Mouse (Mus musculus): ENCODE measurements around the gene Nuf2. TPM values are rescaled to one million over a fixed set of nuclear protein-coding genes. Genes with fewer than 3 reads are reported as not detected.

Gene Nuf2
- polyA plus RNA-seq (2015; fragmentation: Nextera tagmentation; extraction: Ambion mirVana) = 37.6 and 43.0 TPM in 2 replicates

DNA sequence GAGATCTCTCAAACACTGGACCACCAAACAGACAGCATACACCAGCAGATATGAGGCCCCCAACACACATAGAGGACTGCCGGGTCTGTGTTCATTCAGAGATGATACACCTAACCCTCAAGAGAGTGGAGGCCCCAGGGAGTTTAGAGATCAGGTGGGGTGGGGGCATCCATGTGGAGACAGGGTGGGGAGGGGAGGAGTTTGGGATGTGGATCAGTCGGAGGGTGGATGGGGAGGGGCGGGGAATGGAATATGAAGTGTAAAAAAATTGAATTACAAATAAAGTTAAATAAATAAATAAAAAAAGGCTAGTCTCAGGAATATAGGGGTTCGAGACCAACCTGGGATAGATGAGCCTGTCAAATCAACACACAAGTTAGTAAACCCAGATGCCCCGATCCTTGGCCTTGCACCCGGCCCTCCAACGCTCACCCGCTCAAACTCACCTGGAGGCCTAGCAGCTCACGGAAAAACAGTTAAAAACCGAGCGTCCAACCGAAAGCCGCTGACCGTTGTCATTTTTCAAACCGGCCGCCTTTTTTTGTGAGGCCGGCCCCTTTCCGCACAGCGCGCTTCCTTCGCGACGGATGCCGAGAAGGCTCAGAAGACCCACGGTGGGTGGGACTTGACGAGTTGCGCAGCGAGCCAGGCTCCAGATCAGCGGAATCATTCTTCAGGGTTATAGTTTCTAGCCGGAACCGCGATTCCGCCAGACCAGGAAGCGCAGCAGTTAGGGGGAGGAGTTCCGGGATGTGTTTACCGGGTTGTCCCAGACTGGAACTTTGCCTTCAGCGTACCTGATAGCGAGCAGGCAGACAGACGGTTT is at the start of gene Nuf2:
TSS of gene Nuf2 (minus strand) at position 589 of the 826 bp plus-strand sequence.
- peak within 1 kb of the TSS; percentile 73 for H3K4me2 ChIP-seq
- H3K27me3 ChIP-seq = no peaks in the 10 kb centered on the region
- ATAC-seq (ENCODE audit: insufficient read depth) = peak; percentile 99
- WGBS (ENCODE audit: insufficient replicate concordance) = under 1% methylated on average over 39 of the region's 39 CpGs
- H3K4me1 ChIP-seq (replicated peaks) = peaks cover 15% of the 10 kb centered on the region
- peak within 1 kb of the TSS; percentile 80 for H3K4me3 ChIP-seq (replicated peaks)
- H3K27ac ChIP-seq (replicated peaks) = peak within 1 kb of the TSS; percentile 94
- H3K9me3 ChIP-seq (replicated peaks) = no peaks in the 10 kb centered on the region
- H3K36me3 ChIP-seq (replicated peaks) = peaks cover 34% of the 10 kb centered on the region
- peak within 1 kb of the TSS; percentile 73 for H3K9ac ChIP-seq

DNA sequence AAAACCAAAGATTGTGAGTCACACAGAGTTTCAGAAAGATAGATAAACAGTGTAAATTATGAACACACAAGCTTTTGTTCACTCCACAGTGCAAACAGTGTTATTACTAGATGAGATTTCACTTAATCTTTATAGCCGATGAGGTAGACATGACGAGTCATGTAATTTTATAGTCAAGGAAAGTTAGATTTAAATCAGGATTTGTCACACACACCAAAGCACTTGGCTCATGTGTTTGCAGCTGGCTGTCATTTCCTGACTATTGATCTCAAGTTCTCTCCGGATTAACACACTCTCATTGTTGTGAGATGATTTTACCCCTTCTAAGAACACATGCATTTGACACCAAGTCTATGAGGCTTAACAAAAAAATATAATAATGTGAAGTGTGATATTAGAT is 48.3 kb upstream of the Nuf2 start:
- Histone ChIP-seq H3K9me3 (replicated peaks) (no peaks in the 10 kb centered on the region), H3K4me3 (replicated peaks) (no peak overlapping the region), H3K27me3 (no peaks in the 10 kb centered on the region), H3K27ac (replicated peaks) (no peak overlapping the region), H3K9ac (no peak overlapping the region), H3K4me2 (no peak overlapping the region), H3K36me3 (replicated peaks) (no peaks in the 10 kb centered on the region), H3K4me1 (replicated peaks) (no peaks in the 10 kb centered on the region)
- no peak for ATAC-seq (ENCODE audit: insufficient read depth)
- WGBS (ENCODE audit: insufficient replicate concordance) = 53% methylated on average over 3 of the region's 3 CpGs

DNA sequence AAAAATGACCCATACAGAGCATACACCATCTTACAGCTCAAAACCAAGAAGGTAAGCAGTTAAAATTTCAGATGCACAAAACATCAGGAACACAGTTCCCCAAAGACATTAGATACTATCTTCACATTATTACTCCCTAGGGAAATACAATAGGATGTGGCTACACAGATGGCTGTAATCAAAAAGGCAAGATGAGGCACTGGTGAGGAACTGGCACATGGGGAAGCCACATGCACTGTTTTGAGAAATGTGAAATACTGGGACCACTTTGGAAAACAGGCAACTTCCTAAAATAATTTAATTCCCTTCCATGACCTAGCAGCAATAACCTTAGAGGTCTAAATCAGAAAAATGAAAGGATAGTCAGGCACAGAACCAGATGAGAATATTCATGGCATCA is 42.9 kb upstream of the Nuf2 start:
- Histone ChIP-seq H3K27ac (replicated peaks) (no peak overlapping the region), H3K36me3 (replicated peaks) (no peaks in the 10 kb centered on the region), H3K27me3 (no peaks in the 10 kb centered on the region), H3K9ac (no peak overlapping the region), H3K4me2 (no peak overlapping the region), H3K4me1 (replicated peaks) (no peaks in the 10 kb centered on the region), H3K9me3 (replicated peaks) (no peaks in the 10 kb centered on the region), H3K4me3 (replicated peaks) (no peak overlapping the region)
- ATAC-seq (ENCODE audit: insufficient read depth) = no peak

DNA sequence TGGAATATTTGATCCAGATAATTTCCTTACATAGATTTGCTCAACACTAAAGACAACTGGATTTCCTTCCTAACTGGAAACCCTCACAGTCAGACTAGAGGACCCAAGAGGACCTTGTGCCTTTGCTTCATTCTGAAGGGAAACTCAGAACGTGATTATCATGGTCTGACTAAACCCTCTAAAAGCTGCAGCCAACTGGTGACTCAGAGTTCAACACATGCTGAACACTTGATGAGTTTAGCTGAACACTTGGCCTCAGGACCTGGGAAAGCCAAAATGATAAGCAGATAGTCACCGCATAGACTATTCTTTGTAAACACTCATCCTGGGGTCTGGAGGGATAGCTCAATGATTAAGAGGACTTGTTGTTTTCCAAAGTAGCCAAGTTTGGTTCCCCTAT is 24.4 kb upstream of the Nuf2 start:
- Histone ChIP-seq H3K27ac (replicated peaks) (no peak overlapping the region), H3K9ac (no peak overlapping the region), H3K4me3 (replicated peaks) (no peak overlapping the region), H3K4me2 (no peak overlapping the region), H3K36me3 (replicated peaks) (no peaks in the 10 kb centered on the region), H3K4me1 (replicated peaks) (no peaks in the 10 kb centered on the region), H3K9me3 (replicated peaks) (no peaks in the 10 kb centered on the region), H3K27me3 (no peaks in the 10 kb centered on the region)
- ATAC-seq (ENCODE audit: insufficient read depth) = no peak
- 56% methylated on average over 2 of the region's 2 CpGs for WGBS (ENCODE audit: insufficient replicate concordance)

DNA sequence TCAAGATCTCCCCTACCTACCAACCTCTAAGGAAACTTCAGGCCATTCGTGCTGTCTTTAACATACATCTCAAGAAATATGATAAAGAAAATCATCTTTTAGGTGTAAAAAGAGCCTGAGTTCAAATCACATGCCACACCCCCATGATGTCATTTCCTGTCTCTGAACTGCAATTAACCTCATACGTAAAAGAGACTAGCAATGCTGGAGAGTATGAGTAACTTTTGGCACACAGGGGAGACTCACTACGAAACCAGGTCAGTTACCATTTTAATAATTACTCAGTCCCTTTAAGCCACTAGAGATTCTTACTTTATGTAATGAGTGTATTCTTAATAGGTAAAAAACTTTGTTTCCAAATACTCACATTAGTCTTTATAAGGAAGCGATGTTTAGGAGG is 23.8 kb upstream of the Nuf2 start:
- Histone ChIP-seq H3K4me2 (no peak overlapping the region), H3K9me3 (replicated peaks) (no peaks in the 10 kb centered on the region), H3K27me3 (no peaks in the 10 kb centered on the region), H3K27ac (replicated peaks) (no peak overlapping the region), H3K36me3 (replicated peaks) (no peaks in the 10 kb centered on the region), H3K9ac (no peak overlapping the region), H3K4me1 (replicated peaks) (no peaks in the 10 kb centered on the region), H3K4me3 (replicated peaks) (no peak overlapping the region)
- no peak for ATAC-seq (ENCODE audit: insufficient read depth)
- WGBS (ENCODE audit: insufficient replicate concordance) = 60% methylated on average over 4 of the region's 4 CpGs

DNA sequence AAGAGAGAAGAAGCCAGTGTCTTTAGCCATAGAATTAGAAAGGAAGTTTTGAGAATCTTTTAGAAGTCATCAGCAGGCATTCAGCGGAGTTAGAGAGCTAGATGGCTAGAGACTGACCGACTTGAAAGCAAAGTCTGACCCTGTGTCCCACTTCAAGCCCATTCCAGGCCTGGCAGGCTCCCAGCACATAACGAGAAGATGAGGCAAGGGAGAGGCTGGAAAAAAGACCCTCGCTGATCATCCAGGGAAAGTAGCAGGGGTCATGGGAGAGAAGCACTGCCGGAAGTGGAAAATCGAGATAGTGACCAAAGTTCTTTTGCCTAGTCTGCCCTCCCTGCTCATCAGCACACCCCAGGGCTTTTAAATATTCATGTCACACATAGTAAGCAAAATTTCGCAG is 22.2 kb upstream of the Nuf2 start:
- Histone ChIP-seq H3K4me1 (replicated peaks) (no peaks in the 10 kb centered on the region), H3K4me2 (no peak overlapping the region), H3K27ac (replicated peaks) (no peak overlapping the region), H3K9me3 (replicated peaks) (no peaks in the 10 kb centered on the region), H3K4me3 (replicated peaks) (no peak overlapping the region), H3K9ac (no peak overlapping the region), H3K27me3 (no peaks in the 10 kb centered on the region), H3K36me3 (replicated peaks) (no peaks in the 10 kb centered on the region)
- ATAC-seq (ENCODE audit: insufficient read depth) = no peak
- WGBS (ENCODE audit: insufficient replicate concordance) = 55% methylated on average over 7 of the region's 7 CpGs

DNA sequence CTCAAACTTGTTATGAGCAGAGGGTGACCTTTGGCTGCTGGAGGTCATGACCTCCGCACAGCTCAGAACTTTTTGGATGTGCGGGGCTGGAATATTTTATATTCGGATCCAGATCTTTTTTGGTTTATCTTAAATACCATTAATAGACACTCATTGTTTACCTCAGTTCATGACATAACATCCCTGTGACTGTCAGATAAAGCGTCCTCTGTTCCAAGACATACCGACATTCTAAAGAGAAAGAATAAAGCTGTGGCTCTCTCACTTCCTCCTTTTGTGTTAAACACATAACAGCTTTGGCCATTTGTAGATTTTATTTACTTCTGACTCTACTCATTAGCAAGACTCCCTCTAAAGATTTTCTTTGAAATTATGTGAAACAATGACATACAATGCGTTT is 9.2 kb upstream of the Nuf2 start:
- ATAC-seq (ENCODE audit: insufficient read depth) = no peak
- Histone ChIP-seq H3K27ac (replicated peaks) (no peak overlapping the region), H3K9me3 (replicated peaks) (no peaks in the 10 kb centered on the region), H3K4me2 (no peak overlapping the region), H3K36me3 (replicated peaks) (no peaks in the 10 kb centered on the region), H3K4me3 (replicated peaks) (no peak overlapping the region), H3K9ac (no peak overlapping the region), H3K4me1 (replicated peaks) (no peaks in the 10 kb centered on the region), H3K27me3 (no peaks in the 10 kb centered on the region)
- WGBS (ENCODE audit: insufficient replicate concordance) = 38% methylated on average over 6 of the region's 6 CpGs

DNA sequence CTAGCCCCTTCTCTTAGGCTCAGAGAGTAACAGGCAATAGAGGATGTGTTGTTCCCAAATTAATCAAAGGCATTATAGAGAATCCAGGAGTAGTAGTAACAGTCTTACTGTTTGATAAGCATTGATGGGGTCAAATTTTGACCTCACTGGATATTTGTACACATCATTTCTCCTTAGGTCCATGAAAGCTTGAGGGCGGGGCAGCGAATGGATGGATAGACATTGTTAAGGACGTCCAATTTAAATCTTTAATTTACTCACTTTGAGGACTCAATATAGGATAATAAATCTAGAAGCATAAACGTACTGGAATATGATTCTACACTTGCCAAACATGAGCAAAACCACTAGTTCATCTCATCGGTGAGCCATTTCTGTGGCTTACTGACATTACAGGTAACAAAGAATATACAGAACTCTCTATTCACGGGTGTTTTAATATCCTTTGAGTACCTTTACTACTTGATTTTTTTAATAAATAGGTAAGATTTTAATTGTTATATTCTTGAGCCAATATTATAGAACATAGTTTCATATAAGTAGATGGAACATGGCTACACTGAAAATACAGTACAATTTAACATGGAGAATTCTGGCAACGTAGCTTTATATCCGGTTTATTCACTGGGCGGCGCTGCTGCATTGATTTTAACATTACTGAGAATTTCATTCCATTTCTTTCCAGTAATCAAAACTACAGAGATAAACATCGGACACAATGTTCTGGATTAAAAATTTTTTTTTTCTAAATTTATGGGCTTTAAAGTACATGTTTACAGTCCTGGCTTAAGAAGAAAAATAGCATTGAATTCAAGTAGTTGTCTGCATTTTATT is 655 bp upstream of the Nuf2 start:
- Histone ChIP-seq H3K4me3 (replicated peaks) (peak overlapping the region; percentile 80), H3K9me3 (replicated peaks) (no peaks in the 10 kb centered on the region), H3K36me3 (replicated peaks) (peaks cover 26% of the 10 kb centered on the region), H3K27ac (replicated peaks) (peak overlapping the region; percentile 94), H3K4me1 (replicated peaks) (peaks cover 11% of the 10 kb centered on the region), H3K9ac (peak overlapping the region; percentile 47; the same call in 1 of the 2 replicates), H3K27me3 (no peaks in the 10 kb centered on the region), H3K4me2 (peak overlapping the region; percentile 73)
- 11% methylated on average over 11 of the region's 11 CpGs for WGBS (ENCODE audit: insufficient replicate concordance)
- ATAC-seq (ENCODE audit: insufficient read depth) = peak; percentile 32

DNA sequence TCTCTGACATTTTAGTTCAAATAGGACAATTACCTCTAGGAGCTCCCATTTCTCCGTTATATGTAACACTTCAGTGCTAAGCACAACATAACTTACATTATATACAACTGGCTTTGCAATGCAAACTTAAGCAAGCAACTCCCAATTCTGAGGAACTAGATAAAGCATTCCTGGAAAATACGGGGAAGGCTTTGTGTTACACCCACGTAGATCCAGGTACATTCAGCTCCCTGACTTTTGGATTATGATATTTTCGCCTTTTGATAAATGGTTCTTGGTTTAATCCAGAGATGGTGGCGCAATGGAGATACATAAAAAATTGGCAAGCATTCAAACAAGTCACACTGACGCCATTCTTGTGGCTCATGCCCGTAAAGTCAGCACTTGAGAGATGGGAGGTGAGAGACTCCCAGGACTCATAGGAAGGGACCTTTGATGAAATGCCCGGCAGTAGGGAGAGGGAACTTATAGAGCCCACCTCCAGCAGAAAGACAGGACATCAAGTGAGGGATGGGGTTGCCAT is 1.2 kb downstream of the Nuf2 start:
- ATAC-seq (ENCODE audit: insufficient read depth) = no peak
- H3K4me3 ChIP-seq (replicated peaks) = peak overlapping the region; percentile 80
- H3K27ac ChIP-seq (replicated peaks) = 0 out of 2 replicates have a peak overlapping the region, but pooled peaks have one; percentile 80
- H3K9me3 ChIP-seq (replicated peaks) = no peaks in the 10 kb centered on the region
- H3K4me2 ChIP-seq = peak overlapping the region; percentile 73
- H3K9ac ChIP-seq = peak overlapping the region; percentile 73
- H3K4me1 ChIP-seq (replicated peaks) = peaks cover 15% of the 10 kb centered on the region
- WGBS (ENCODE audit: insufficient replicate concordance) = 58% methylated on average over 8 of the region's 8 CpGs
- no peaks in the 10 kb centered on the region for H3K27me3 ChIP-seq
- peaks cover 43% of the 10 kb centered on the region for H3K36me3 ChIP-seq (replicated peaks)

DNA sequence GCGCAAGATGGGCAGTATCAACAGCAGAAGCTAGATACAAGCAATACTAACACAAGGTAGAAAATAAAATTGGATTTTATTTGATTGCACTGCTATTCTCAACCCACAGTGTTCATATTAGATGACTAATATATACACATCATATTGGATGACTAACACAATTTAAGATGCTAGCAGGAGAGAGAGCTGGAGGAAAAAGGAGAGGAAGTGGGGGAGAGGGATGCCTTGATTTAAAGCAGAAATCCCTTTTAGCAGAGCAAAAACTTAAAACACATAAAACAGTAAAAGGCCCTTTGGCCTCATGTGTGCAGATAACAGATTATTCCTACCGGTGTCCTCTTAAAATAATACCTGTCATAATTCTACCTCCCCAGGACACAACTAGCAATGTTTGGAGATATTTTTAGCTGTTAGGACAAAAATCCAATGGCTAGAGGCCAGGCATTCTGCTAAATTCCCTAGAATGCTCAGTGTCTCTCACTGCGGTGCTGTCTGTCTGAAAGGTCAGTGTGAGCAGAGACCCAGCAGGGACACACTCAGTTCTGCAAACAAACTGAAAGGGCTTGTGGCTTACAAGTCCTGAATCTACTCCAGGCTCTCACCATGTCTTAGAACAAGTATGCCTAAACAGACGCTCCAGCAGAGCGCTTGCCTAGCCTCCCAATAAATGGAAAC is 5.1 kb downstream of the Nuf2 start:
- 89% methylated on average over 5 of the region's 5 CpGs for WGBS (ENCODE audit: insufficient replicate concordance)
- Histone ChIP-seq H3K36me3 (replicated peaks) (peaks cover 80% of the 10 kb centered on the region), H3K4me3 (replicated peaks) (no peak overlapping the region), H3K27ac (replicated peaks) (no peak overlapping the region), H3K27me3 (no peaks in the 10 kb centered on the region), H3K4me1 (replicated peaks) (peaks cover 15% of the 10 kb centered on the region), H3K4me2 (no peak overlapping the region), H3K9me3 (replicated peaks) (no peaks in the 10 kb centered on the region), H3K9ac (no peak overlapping the region)
- no peak for ATAC-seq (ENCODE audit: insufficient read depth)

DNA sequence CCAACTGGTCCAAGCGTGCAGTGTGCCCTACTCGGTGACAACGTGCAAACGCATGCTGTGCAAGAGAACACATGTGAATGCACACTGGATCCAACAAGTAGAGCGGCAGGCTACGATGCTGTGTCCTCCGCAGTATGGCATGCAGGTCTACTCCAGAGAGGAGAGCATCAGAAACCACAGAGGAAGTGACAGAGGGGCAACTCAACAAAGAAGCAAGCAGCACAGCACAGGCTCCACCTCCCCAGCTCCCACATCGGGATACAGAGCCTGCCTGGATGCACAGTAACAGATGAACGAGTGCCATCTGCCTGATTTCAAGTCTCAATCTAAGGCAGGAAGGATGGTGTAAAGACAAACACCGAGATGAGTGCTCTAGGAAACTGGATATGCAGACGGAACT is 11.9 kb downstream of the Nuf2 start:
- peaks cover 85% of the 10 kb centered on the region for H3K36me3 ChIP-seq (replicated peaks)
- 0 out of 2 replicates have a peak, but pooled peaks cover 3% of the 10 kb centered on the region for H3K4me1 ChIP-seq (replicated peaks)
- no peaks in the 10 kb centered on the region for H3K27me3 ChIP-seq
- H3K27ac ChIP-seq (replicated peaks) = no peak overlapping the region
- no peaks in the 10 kb centered on the region for H3K9me3 ChIP-seq (replicated peaks)
- 71% methylated on average over 11 of the region's 11 CpGs for WGBS (ENCODE audit: insufficient replicate concordance)
- no peak overlapping the region for H3K4me3 ChIP-seq (replicated peaks)
- no peak for ATAC-seq (ENCODE audit: insufficient read depth)
- H3K4me2 ChIP-seq = no peak overlapping the region
- H3K9ac ChIP-seq = no peak overlapping the region
